Mouse (Mus musculus) ES-Bruce4 (cell line): Measurements from ENCODE around the gene Camkmt.

Experiments used
- CTCF ChIP-seq: IDR thresholded peaks from one replicate; pipeline ENCODE4 v1.8.1; 2011; ENCODE audit warnings: low read depth, low read length
- EP300 ChIP-seq: IDR thresholded peaks from 2 replicates; pipeline ENCODE4 v1.6.1; 2011; ENCODE audit warnings: low read depth, low read length; ENCODE audit not compliant: insufficient read depth
- POLR2A ChIP-seq: IDR thresholded peaks from one replicate; pipeline ENCODE4 v1.8.1; 2011; ENCODE audit warnings: low read length; ENCODE audit not compliant: insufficient read depth

- TF ChIP-seq CTCF (peak; percentile 24), POLR2A (no peak), EP300 (no peak)
Observed at GRCm38 (mm10) chr17:85071088-85071775, 19.1 kb upstream of the Camkmt start.
